Mouse (Mus musculus) heart, embryonic 12.5 days (tissue): ENCODE results near the gene St6galnac3. TPM values are rescaled to one million over a fixed set of nuclear protein-coding genes. Genes with fewer than 3 reads are reported as not detected.
"Not testable (repeated sequence)": the region's sequence is repeated elsewhere in the genome, so short reads cannot be mapped to it uniquely, and the experiment has no call there.

Experiments
- ATAC-seq: fragments of 200-750 bp; cut with Nextera tagmentation; 2 replicates; pipeline ENCODE4 v1.8.0; 2017; ENCODE audit warnings: moderate TSS enrichment, moderate library complexity; ENCODE audit not compliant: insufficient number of reproducible peaks, low FRiP score
- H3K27ac ChIP-seq: fragments of 300-500 bp; sonication (generic); 2 replicates; pipeline ENCODE4 v1.5.1; 2016; ENCODE audit warnings: mild to moderate bottlenecking, moderate library complexity; ENCODE audit not compliant: poor library complexity, severe bottlenecking
- H3K27me3 ChIP-seq: fragments of 300-500 bp; sonication (generic); replicated peaks from 2 replicates; pipeline ENCODE4 v1.6.1; 2016; ENCODE audit warnings: mild to moderate bottlenecking, moderate library complexity
- H3K36me3 ChIP-seq: fragments of 300-500 bp; sonication (generic); 2 replicates; pipeline ENCODE4 v1.6.1; 2016; ENCODE audit warnings: mild to moderate bottlenecking, moderate library complexity
- H3K4me1 ChIP-seq: fragments of 300-500 bp; sonication (generic); replicated peaks from 2 replicates; pipeline ENCODE4 v1.6.1; 2016; ENCODE audit warnings: mild to moderate bottlenecking
- H3K4me2 ChIP-seq: fragments of 300-500 bp; sonication (generic); 2 replicates; pipeline ENCODE4 v1.6.1; 2016; ENCODE audit warnings: mild to moderate bottlenecking, moderate library complexity
- H3K4me3 ChIP-seq: fragments of 300-500 bp; sonication (generic); 2 replicates; pipeline ENCODE4 v1.5.1; 2016; ENCODE audit warnings: mild to moderate bottlenecking
- H3K9ac ChIP-seq: fragments of 300-500 bp; sonication (generic); 2 replicates; pipeline ENCODE4 v1.6.1; 2016; ENCODE audit warnings: mild to moderate bottlenecking, moderate library complexity
- H3K9me3 ChIP-seq: fragments of 300-500 bp; sonication (generic); replicated peaks from 2 replicates; pipeline ENCODE4 v1.6.1; 2016; ENCODE audit warnings: mild to moderate bottlenecking, moderate library complexity
- WGBS: fragments of 180-500 bp; shearing (Covaris S2); methylation state at CpG from one replicate; pipeline ENCODE4 v1.1.7; 2016; 5-methylcytosine and 5-hydroxymethylcytosine counted together
- polyA plus RNA-seq: library from polyadenylated mRNA; unstranded; fragments of >200 nt; fragmentation: Nextera tagmentation; extraction: Ambion mirVana; gene quantifications from 2 replicates; pipeline ENCODE4 v1.2.1, GENCODE M21; 2016

Gene St6galnac3
- polyA plus RNA-seq, 1 experiment from 2014 or later, result 27.0 TPM

- not testable (repeated sequence) for ATAC-seq, H3K9me3 ChIP-seq, H3K27me3 ChIP-seq, H3K4me1 ChIP-seq, H3K4me3 ChIP-seq, H3K36me3 ChIP-seq, H3K4me2 ChIP-seq, H3K9ac ChIP-seq, H3K27ac ChIP-seq
- 96% methylated on average over 1 of the region's 1 CpGs for WGBS
Measured at GRCm38 (mm10) chr3:153391451-153391850, 333.5 kb downstream of the St6galnac3 start.

GRCm38 (mm10) chr3:153384651-153385050 is 340.3 kb downstream of the St6galnac3 start:
- not testable (repeated sequence) for H3K9me3 ChIP-seq, H3K36me3 ChIP-seq, H3K27me3 ChIP-seq, H3K4me2 ChIP-seq, H3K4me1 ChIP-seq, H3K27ac ChIP-seq, H3K9ac ChIP-seq, H3K4me3 ChIP-seq, ATAC-seq
- WGBS, result 92% methylated on average over 5 of the region's 5 CpGs

DNA sequence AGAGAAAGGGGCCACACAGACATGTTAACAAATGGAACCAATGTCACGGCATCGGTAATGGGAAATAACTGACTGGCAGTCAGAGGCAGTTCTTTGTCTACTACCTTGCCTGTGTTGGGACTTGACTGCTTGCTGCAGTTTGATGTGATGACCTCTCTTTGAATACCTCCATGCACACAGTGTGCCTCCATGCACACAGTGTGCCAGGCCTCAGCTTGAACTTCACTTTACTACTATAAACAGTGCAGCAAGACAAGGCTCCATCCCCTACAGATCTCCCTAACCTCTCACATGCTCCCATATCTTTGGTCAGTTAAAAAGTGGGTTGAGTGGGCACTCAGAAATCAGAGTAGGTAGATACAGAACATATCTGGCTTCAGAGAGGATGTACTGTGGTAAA is 341.3 kb downstream of the St6galnac3 start:
- 86% methylated on average over 2 of the region's 2 CpGs for WGBS
- Histone ChIP-seq H3K27me3 (no peaks in the 10 kb centered on the region), H3K9ac (no peak overlapping the region), H3K4me3 (no peak overlapping the region), H3K36me3 (no peaks in the 10 kb centered on the region), H3K4me1 (0 out of 2 replicates have a peak, but pooled peaks cover 4% of the 10 kb centered on the region), H3K27ac (no peak overlapping the region), H3K4me2 (no peak overlapping the region), H3K9me3 (no peaks in the 10 kb centered on the region)
- ATAC-seq, result no peak

DNA sequence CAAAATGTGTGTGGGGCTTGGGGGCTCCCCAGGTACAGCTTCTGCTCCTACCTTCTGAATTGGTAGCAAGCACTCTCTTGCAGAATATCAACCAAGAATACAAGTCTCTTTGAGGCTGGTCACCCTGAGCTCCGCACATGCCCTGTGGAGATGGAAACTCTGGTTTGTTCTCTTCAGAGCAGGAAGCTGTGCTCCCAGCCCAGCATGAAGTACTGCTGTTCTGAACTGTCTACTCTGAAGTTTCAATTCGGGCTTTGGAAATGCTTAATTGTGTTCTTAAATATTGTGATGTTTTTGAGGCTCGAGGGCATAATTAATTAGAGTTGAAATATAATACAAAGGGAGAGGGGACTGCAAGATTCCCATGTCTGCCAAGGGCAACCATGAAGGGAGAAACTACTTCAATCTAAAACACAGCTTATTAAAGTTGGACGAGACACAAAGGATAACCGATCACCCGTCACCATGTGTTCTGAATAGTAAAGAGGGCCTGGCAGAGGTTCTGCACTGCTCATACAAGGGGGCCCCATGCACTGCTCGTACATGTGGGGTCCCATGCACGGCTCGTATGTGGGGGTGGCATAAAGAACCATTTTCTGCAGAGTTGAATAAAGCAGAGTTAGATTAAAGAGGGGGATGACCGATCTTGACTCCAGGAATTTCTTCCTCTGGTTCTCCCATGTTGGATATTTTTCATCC is 359.8 kb downstream of the St6galnac3 start:
- no peak overlapping the region for H3K9ac ChIP-seq
- H3K27me3 ChIP-seq, result no peaks in the 10 kb centered on the region
- H3K4me1 ChIP-seq, result no peaks in the 10 kb centered on the region
- no peak overlapping the region for H3K27ac ChIP-seq
- no peak overlapping the region for H3K4me2 ChIP-seq
- no peak for ATAC-seq
- H3K9me3 ChIP-seq, result no peaks in the 10 kb centered on the region
- H3K36me3 ChIP-seq, result no peaks in the 10 kb centered on the region
- H3K4me3 ChIP-seq, result no peak overlapping the region
- 87% methylated on average over 10 of the region's 10 CpGs for WGBS

GRCm38 (mm10) chr3:153364366-153364765 is 360.6 kb downstream of the St6galnac3 start:
- H3K9me3 ChIP-seq, result no peaks in the 10 kb centered on the region
- 91% methylated on average over 3 of the region's 3 CpGs for WGBS
- ATAC-seq, result no peak

GRCm38 (mm10) chr3:153359966-153360365 is 365.0 kb downstream of the St6galnac3 start:
- no peak overlapping the region for H3K27ac ChIP-seq
- no peak for ATAC-seq
- no peaks in the 10 kb centered on the region for H3K9me3 ChIP-seq
- 92% methylated on average over 3 of the region's 3 CpGs for WGBS
- H3K27me3 ChIP-seq, result no peaks in the 10 kb centered on the region
- no peaks in the 10 kb centered on the region for H3K4me1 ChIP-seq
- no peaks in the 10 kb centered on the region for H3K36me3 ChIP-seq
- H3K4me2 ChIP-seq, result no peak overlapping the region
- no peak overlapping the region for H3K9ac ChIP-seq
- no peak overlapping the region for H3K4me3 ChIP-seq

More at GRCm38 (mm10) chr3:153364366-153364765, 360.6 kb downstream of the St6galnac3 start:
- no peak overlapping the region for H3K4me2 ChIP-seq
- no peak overlapping the region for H3K27ac ChIP-seq
- H3K9ac ChIP-seq, result no peak overlapping the region
- no peaks in the 10 kb centered on the region for H3K36me3 ChIP-seq
- no peaks in the 10 kb centered on the region for H3K27me3 ChIP-seq
- no peaks in the 10 kb centered on the region for H3K4me1 ChIP-seq
- no peak overlapping the region for H3K4me3 ChIP-seq

GRCm38 (mm10) chr3:153356071-153356470 is 368.9 kb downstream of the St6galnac3 start:
- 0 out of 2 replicates have a peak, but pooled peaks cover 6% of the 10 kb centered on the region for H3K4me1 ChIP-seq
- 61% methylated on average over 1 of the region's 1 CpGs for WGBS
- H3K27ac ChIP-seq, result no peak overlapping the region
- H3K9me3 ChIP-seq, result no peaks in the 10 kb centered on the region
- H3K27me3 ChIP-seq, result no peaks in the 10 kb centered on the region
- no peak overlapping the region for H3K9ac ChIP-seq
- ATAC-seq, result no peak
- no peak overlapping the region for H3K4me2 ChIP-seq
- no peak overlapping the region for H3K4me3 ChIP-seq
- no peaks in the 10 kb centered on the region for H3K36me3 ChIP-seq

DNA sequence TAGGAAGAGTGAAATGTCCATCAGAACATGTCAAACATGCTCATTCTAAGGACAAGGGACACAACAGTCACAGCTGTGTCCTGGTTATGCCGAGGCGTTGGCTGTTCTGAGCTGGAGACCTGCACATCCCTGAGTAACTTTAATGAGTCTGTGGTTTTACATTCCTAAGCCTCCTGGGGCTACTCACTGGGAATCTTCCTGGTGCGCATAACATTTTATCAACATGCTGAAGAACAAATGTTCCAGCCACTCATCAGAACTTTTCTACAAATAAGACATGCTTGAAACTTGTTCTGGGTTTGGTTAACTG is 370.0 kb downstream of the St6galnac3 start:
- Histone ChIP-seq H3K27me3 (no peaks in the 10 kb centered on the region), H3K36me3 (no peaks in the 10 kb centered on the region), H3K4me1 (0 out of 2 replicates have a peak, but pooled peaks cover 6% of the 10 kb centered on the region), H3K4me2 (no peak overlapping the region), H3K9me3 (no peaks in the 10 kb centered on the region), H3K4me3 (no peak overlapping the region), H3K27ac (no peak overlapping the region), H3K9ac (no peak overlapping the region)
- WGBS, result 77% methylated on average over 3 of the region's 3 CpGs
- ATAC-seq, result no peak

GRCm38 (mm10) chr3:153354186-153354987 is 370.6 kb downstream of the St6galnac3 start:
- no peak overlapping the region for H3K4me3 ChIP-seq
- no peaks in the 10 kb centered on the region for H3K36me3 ChIP-seq
- H3K4me1 ChIP-seq, result 0 out of 2 replicates have a peak, but pooled peaks cover 6% of the 10 kb centered on the region
- no peak overlapping the region for H3K9ac ChIP-seq
- no peaks in the 10 kb centered on the region for H3K9me3 ChIP-seq
- 62% methylated on average over 6 of the region's 6 CpGs for WGBS
- H3K27ac ChIP-seq, result no peak overlapping the region
- ATAC-seq, result no peak
- H3K27me3 ChIP-seq, result no peaks in the 10 kb centered on the region
- no peak overlapping the region for H3K4me2 ChIP-seq

- H3K9me3 ChIP-seq, result no peaks in the 10 kb centered on the region
- no peak overlapping the region for H3K4me2 ChIP-seq
- no peak overlapping the region for H3K9ac ChIP-seq
- no peaks in the 10 kb centered on the region for H3K27me3 ChIP-seq
- ATAC-seq, result no peak
- WGBS, result 75% methylated on average over 16 of the region's 16 CpGs
- no peak overlapping the region for H3K27ac ChIP-seq
- no peaks in the 10 kb centered on the region for H3K36me3 ChIP-seq
- H3K4me3 ChIP-seq, result no peak overlapping the region
- 0 out of 2 replicates have a peak, but pooled peaks cover 6% of the 10 kb centered on the region for H3K4me1 ChIP-seq
Measured at GRCm38 (mm10) chr3:153353313-153354103, 371.5 kb downstream of the St6galnac3 start.

DNA sequence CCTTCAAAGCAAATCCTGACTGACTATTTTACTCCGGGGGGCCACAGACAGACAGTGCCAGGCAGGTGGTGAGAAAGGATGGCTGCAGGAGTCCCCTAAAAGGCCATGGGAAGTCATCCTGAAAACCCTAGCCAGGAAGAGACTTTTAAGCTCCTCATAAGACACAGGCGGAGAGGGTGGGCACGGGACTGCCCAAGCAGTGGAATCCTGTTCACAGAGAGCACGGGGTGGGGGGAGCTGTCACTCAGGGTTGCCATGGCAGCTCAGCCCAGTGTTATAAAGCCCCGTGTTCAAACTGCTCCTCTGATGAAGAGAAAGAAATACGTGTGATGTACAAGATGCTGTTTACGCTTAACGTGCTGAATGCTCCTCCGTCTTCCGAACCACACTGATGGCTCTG is 375.0 kb downstream of the St6galnac3 start:
- no peak for ATAC-seq
- H3K9ac ChIP-seq, result no peak overlapping the region
- H3K4me1 ChIP-seq, result peaks cover 8% of the 10 kb centered on the region; the same call in 1 of the 2 replicates
- H3K4me3 ChIP-seq, result no peak overlapping the region
- 84% methylated on average over 10 of the region's 10 CpGs for WGBS
- H3K27me3 ChIP-seq, result no peaks in the 10 kb centered on the region
- no peaks in the 10 kb centered on the region for H3K36me3 ChIP-seq
- H3K27ac ChIP-seq, result no peak overlapping the region
- no peaks in the 10 kb centered on the region for H3K9me3 ChIP-seq
- no peak overlapping the region for H3K4me2 ChIP-seq
